Mouse (Mus musculus) spleen, adult 2 months (tissue): ENCODE data around the gene Ctc1.

Experiments
- CTCF ChIP-seq: fragments of 200-500 bp; IDR thresholded peaks from 2 replicates; pipeline ENCODE4 v1.5.1; 2011; ENCODE audit warnings: mild to moderate bottlenecking, inconsistent platforms; ENCODE audit not compliant: insufficient read depth, insufficient read length, insufficient replicate concordance; ENCODE audit errors: extremely low read depth
- POLR2A ChIP-seq: fragments of 200-500 bp; IDR thresholded peaks from 2 replicates; pipeline ENCODE4 v1.6.1; 2011; ENCODE audit warnings: low read depth, low read length, inconsistent platforms

DNA sequence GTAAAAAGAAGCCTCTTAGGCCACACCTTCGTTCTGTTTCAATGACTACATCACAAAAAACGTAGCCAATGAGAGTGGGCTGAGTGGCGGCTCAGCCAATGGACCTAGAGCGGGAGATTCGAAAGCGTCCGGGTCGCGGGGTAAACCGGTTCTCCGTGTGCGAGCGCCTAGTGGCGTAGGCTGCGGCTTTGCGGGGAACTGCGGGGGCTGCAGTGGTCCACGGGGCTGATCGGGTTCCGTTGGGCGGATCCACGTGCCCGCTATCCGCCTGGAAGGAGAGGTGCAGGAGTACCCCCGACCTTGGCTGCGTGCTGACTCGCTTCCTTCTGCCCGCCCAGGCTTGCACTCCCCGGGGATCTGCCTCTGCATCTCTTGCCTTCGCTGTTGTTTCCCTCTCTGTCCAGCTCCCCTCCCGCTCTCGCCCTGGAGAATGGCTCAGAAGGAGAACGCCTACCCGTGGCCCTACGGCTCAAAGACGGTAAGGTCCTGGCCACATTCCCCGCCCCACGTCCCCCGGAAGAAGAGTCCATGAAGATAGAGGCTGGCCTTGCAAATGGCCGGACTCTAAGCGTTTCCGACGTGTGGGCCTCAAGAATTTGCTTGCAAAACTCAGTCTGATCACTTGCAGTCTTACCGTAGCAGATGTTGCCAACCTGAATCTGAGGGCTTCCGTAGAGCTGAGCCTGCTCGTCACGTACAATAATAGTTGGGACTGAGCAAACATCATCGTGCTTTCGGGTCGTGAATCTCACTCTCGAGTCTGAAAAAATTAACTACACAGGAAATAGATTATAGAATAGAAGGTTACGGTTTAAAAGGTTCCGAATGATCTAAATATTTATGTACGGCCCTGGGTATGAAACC, 30.1 kb downstream of the Ctc1 start, which contains the start of gene Aurkb:
- TF ChIP-seq POLR2A = no peak
- no peak for TF ChIP-seq CTCF
